Mouse (Mus musculus) megakaryocyte, adult 5-6 weeks (primary cell): ENCODE measurements around the gene Dctn1. TPM values are rescaled to one million over a fixed set of nuclear protein-coding genes. Genes with fewer than 3 reads are reported as not detected.
A peak's percentile ranks its signal among the peaks of the same experiment; 100 is the strongest.
"Not testable (repeated sequence)": the region's sequence is repeated elsewhere in the genome, so short reads cannot be mapped to it uniquely, and the experiment has no call there.

Experiments used
- ATAC-seq: 2 replicates; pipeline ENCODE4 v1.8.0; 2016; ENCODE audit warnings: mild to moderate bottlenecking, inconsistent platforms; ENCODE audit not compliant: poor library complexity, severe bottlenecking
- total RNA-seq, 2 experiments: library from RNA; stranded (forward) in 1 of 2; stranded (reverse) in 1 of 2; fragments of 153-499, 151-499 nt in 1 of 2; fragments of 221-1000, 200-1000 nt in 1 of 2; gene quantifications; 2 replicates each; pipeline versions ENCODE4 v1.2.3 to v1.2.4; 2015 to 2017

The Dctn1 gene
- total RNA-seq, 2 experiments from 2014 or later: 30.6 to 41.0 TPM

- no peak for ATAC-seq
These were observed 30.1 kb upstream of the Dctn1 start for GRCm38 (mm10) chr6:83135571-83136161.

- no peak for ATAC-seq
These were observed 29.3 kb upstream of the Dctn1 start for GRCm38 (mm10) chr6:83136291-83136880.

GRCm38 (mm10) chr6:83136881-83137575 is 28.7 kb upstream of the Dctn1 start:
- ATAC-seq: peak; percentile 26

GRCm38 (mm10) chr6:83137576-83137950 is 28.2 kb upstream of the Dctn1 start:
- peak; percentile 24; the same call in 1 of the 2 replicates for ATAC-seq

GRCm38 (mm10) chr6:83138056-83138455 is 27.7 kb upstream of the Dctn1 start:
- no peak for ATAC-seq

DNA sequence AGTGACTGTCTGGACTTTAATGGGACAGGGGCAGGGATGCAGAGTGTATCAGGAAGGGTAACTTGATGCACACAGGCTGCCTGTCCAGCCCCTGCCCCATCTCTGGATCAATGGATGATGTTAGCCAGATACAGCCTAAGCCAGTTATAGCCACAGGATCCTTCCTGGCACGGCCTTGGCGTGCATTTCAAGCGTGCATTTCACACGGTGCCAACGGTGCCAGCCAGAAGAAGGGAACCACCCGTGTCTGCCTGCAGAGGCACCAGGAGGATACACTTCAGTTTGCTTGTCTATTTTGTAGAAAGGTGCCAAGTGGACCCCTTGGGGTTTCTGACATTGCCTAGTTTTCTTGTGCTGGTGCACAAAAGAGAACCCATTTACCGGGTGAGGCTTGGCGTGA is 25.7 kb upstream of the Dctn1 start:
- no peak for ATAC-seq

- ATAC-seq: no peak
These were observed 24.1 kb upstream of the Dctn1 start for GRCm38 (mm10) chr6:83141636-83142035.

- ATAC-seq: peak; percentile 46; the same call in 1 of the 2 replicates
These were observed 23.4 kb upstream of the Dctn1 start for GRCm38 (mm10) chr6:83142211-83142731.

DNA sequence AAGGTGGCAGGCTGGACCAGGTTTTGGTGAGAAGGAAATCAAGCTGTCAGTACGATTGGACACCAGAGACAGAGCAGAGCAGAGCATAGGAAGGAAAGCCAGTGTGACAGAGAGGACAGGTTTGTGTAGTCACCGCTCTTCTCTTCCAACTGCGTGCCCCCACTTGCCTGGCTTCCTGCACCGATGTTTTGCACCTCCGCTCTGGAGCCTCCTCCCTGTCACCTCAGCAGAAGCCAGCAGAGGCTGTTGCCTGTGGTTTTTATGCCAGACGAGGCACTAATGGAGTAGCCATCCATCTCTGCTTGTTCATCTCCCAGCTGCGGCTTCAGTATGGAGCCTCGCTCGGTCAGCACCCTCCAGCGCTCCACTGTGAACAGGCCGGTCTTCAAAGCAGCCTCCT is 22.8 kb upstream of the Dctn1 start:
- ATAC-seq: no peak

DNA sequence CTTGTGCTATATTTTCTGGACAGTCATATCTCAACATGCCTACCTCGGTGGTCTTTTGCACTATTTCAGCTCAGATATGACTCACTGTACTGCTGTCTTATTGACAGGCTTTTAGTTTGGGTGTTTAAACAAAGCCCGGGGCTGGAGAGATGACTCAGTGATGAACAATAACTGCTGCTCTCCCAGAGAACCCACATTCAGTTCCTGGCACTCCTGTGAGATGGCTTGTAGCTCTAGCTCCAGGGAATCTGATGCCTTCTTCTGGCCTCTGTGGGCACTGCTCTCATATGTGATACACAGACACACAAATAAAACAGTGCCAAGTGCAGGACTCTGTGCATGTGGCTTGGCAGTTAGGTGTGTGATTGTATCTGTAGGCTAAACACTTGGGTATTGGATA is 20.5 kb upstream of the Dctn1 start:
- no peak for ATAC-seq

- no peak for ATAC-seq
These were observed 19.9 kb upstream of the Dctn1 start for GRCm38 (mm10) chr6:83145805-83146204.

DNA sequence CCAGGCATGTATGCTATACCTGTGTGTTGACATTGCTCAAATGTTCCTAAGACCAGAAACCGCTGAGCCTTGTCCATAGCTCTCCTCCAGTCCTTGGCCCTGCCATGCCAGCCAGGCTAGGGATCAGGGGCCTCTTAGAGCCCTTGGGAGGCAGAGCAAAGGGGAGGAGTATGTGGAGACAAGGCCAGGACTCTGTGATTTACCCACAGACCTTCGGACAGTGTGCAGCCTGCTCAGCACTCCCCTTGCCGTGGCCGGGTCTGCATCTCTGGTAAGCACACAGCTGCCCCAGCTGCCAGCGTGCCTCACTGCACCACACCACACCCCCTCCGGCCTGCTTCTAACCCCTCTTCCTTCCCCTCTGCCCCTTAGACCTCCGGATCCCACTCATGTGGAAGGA is 18.4 kb upstream of the Dctn1 start:
- no peak for ATAC-seq

GRCm38 (mm10) chr6:83151721-83152120 is 14.0 kb upstream of the Dctn1 start:
- no peak for ATAC-seq

- ATAC-seq: no peak
These were observed 12.7 kb upstream of the Dctn1 start for GRCm38 (mm10) chr6:83153038-83153437.

DNA sequence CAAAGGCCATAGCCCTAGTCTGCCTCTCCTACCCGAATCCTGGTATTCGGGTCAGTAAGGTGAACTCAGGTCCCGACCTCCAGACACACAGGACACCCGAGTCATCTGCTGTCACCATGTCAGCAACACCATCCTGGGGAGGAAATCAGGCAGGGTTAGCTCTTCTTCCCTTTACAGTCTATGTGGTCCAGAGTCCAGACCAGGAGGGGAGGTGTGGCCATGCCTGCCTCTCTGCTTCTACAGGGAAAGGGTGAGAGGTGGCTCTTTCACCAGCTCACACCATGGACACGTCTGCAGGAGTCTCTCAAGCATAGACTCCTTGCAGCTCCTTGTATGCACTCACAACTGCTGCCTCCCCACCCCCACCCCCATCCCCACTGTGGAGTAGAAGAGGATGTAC is 12.2 kb upstream of the Dctn1 start:
- no peak for ATAC-seq

DNA sequence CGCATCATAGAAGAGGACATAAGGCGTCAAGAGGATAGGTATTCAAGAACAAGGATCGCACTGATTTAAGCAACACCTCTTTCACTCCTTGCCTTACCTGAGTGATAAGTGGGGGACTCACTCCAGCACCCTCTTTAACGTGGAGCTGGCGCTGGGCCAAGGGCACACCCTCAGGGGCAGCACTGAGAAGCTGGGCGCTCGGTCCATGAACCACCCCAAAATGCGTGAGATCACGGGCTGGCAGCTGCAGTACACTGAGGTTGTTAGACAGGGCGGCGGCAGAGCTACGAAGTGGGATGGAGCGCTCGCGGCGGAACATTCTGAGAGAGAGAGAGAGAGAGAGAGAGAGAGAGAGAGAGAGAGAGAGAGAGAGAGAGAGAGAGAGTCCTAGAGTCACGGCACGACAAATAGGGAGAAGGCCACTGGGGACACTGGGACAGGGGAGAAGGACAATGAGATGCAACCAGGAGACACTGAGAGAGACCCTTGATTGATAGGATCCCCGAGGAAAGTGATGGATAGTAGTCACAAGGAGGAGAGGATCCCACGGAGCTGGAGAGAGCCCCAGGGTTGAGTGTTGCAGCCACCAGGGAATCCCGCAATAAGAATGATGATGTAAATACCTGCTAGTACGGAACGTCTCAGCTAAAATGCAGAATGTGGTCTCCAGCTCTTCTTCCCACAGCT is 10.0 kb upstream of the Dctn1 start:
- no peak for ATAC-seq

DNA sequence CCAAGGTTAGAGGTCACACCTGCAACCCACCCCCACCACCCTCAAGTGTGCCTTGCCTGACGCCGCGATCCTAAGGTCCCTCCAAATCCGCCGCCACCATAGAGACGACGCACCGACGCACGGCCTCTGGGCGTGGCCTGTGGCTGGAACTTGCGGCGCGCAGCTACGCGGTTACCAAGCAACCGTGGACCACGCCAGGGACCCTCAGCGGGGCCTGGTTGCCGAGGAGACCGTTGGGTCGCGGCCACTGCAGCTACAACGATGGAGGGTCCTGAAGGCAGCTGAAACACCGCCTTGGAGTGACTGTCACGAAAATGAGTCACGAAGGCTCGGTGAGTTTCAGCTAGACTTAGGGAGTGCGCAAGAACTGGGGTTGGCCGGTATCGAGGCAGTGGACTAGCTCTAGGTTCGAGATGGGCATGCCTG is 9.4 kb upstream of the Dctn1 start, which contains the start of the genes Wdr54 and 1700003E16Rik:
TSS of gene Wdr54 (minus strand) at position 139 of the 426 bp plus-strand sequence.
TSS of gene 1700003E16Rik (plus strand) at position 146 of the 426 bp plus-strand sequence.
- peak; percentile 90 for ATAC-seq

DNA sequence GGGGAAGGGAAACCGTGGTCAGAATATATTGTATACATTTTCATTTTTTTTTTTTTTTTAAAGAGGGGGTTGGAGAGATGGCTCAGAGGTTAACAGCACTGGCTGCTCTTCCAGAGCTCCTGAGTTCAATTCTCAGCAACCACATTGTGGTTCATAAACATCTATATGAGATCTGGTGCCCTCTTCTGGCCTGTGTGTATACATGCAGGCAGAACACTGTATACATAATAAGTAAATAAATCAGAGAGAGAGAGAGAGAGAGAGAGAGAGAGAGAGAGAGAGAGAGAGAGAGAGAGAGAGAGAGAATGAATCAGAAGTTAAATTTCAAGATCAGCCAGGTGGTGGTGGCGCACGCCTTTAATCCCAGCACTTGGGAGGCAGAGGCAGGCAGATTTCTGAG is 6.3 kb upstream of the Dctn1 start:
- not testable (repeated sequence) for ATAC-seq

- no peak for ATAC-seq
These were observed 4.3 kb upstream of the Dctn1 start for GRCm38 (mm10) chr6:83161442-83161841.

DNA sequence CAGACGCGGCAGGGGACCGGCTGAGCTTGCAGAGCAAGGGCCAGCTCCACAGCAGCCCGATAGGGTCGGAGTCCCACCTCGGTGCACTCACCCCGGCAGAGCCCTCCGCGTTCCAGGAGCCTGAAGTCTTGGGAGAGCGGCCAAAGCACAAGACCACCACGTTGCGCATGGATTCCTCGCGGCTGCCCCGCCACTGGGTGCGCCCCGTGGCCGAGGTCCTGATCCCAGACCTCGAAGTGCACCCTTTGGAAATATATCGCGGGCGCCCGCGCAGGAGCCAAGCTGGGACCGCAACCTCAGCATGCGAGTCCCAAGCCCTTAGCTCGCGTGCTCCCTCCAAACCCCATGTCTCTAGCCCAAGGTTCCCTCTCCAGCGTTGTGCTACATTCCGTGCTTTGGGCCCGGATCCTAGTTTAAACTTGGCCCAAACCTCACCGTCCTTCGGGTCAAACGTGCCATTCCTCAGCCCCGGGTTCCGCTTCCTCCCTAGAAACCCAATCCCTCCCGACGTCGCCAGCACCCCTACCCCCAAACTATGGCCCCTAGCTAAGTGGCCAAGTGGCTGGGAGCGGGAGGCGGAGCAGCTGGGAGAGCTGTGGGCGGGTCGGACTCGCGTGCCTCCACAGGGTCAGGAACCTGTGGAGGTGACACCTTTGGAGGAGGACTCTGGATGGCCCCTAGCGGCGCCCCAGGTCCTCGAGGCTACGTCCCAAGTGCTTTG is 3.6 kb upstream of the Dctn1 start:
- no peak for ATAC-seq

DNA sequence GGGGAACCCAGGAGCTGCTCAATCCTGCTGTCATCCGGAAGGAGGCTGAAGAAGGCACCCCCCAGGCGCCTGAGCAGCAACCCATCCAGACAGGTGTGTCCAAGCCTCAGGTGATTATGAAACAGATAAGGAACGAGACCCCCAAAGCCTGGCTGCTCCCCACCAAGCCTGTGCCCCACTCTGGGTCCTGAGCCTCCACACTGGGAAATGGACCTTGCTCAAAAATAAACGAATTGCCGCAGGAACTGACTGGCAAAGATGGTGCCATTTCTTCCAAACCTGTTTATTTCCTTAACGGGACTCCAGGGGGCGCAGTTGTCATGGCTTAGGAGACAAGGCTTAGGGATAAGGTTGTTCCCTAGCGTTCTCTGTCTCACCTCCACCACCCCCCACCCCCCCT is 3.0 kb upstream of the Dctn1 start:
- peak; percentile 39 for ATAC-seq
